Mouse (Mus musculus) kidney, postnatal 25 days (tissue): ENCODE data around the gene Slc25a29.
A peak's percentile ranks its signal among the peaks of the same experiment; 100 is the strongest.

Experiments used
- DNase-seq, 2 experiments: peaks; one replicate each; pipeline ENCODE4 v3.0.0; 2021; ENCODE audit warnings: mixed read lengths in 2 of 2

Gene Slc25a29

DNA sequence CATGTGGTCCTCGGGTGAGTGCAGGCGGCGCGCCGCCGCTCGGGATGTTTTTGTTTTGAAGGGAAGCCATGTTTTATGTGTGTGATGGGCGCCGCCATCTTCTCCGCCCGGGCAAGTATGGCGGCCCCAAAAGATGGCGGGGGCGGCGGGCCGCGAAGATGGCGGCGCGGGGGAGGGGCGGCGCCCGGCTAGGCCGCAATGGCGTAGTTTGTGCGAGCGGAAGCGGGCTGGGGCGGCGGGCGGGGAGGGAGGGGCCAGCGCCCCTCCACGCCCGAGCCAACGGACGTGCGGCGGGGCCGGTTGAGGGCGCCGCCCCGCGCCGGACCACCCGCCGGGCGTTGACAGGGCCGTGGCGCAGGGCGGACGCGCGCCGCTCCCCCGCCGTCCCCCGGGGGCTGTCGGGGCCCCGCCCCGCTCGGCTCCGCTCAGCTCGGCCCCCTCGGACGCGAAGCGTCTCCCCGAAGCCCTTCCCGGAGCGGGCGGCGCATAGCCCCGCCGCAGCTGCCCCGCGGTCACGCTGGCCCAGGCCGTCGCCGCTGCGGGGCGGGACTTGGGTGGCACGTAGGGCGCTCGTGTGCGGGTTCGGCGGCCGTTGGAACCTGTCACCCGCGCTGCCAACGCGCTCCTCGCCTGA, 41.5 kb downstream of the Slc25a29 start:
- peak; percentile 84 to 92 for DNase-seq

DNA sequence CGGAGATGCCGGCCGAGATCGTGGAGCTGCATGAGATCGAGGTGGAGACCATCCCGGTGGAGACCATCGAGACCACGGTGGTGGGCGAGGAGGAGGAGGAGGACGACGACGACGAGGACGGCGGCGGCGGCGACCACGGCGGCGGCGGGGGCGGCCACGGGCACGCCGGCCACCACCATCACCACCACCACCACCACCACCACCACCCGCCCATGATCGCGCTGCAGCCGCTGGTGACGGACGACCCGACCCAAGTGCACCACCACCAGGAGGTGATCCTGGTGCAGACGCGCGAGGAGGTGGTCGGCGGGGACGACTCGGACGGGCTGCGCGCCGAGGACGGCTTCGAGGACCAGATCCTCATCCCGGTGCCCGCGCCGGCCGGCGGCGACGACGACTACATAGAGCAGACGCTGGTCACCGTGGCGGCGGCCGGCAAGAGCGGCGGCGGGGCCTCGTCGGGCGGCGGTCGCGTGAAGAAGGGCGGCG, 42.2 kb downstream of the Slc25a29 start:
- peak; percentile 10 to 63 for DNase-seq

DNA sequence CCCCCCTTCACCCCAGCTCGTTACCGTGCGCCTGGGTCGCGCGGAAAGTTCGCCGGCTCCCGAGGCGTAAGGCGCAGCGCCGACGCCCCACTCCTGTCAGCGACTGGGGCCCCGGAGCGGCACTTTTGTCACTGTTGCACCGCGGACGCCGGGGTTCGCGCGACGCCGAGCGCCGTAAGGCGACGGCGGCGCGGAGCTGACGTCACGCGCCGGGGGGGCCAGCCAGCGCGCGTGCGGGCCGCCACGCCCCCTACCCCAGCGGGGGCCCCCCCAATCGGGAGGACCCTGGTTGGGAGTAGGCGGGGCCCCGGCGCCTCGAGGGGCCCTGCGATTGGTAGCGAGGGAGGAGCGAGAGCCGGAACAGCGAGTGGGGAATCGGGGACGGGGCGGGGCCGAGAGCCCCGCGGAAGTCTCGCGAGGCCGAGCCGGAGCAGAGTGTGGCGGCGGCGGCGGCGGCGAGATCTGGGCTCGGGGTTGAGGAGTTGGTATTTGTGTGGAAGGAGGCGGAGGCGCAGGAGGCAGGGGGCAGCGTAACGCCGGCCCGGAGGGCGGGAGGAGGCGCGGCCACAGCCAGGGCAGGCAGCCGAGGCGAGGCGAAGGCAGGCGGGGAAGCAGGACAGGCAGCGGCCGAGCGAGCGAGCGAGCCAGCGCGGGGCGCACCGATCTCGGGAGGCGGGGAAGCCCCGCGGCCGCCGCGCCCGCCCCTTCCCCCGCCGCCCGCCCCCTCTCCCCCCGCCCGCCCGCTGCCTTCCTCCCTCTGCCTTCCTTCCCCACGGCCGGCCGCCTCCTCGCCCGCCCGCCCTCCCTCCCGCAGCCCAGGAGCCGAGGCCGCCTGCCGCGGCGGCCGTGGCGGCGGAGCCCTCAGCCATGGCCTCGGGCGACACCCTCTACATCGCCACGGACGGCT, 42.9 kb downstream of the Slc25a29 start, which contains the start of gene Yy1:
Gene Yy1 (plus strand): TSS at position 428 of the 907 bp plus-strand sequence.
- DNase-seq: peak; percentile 98 to 100

DNA sequence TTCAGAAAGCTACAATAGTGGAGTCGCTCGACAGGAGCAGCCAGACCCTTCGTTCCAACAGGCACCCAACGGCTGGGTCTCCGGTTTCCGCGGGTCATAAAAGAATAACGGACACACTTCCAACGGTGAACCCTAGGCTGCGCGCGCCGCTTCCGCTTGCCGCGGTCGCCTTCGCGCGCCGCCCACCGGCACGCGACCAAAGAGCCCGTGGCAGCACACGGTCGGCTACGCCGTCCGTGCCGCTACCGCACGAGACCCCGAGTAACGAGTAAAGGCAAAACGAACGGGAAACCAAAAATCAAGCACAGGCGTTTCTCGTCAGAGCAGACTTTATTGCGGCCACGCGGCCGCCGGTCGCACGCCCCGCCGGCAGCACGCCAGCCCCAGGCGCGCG, 43.5 kb downstream of the Slc25a29 start:
- peak; percentile 86 to 91 for DNase-seq

DNA sequence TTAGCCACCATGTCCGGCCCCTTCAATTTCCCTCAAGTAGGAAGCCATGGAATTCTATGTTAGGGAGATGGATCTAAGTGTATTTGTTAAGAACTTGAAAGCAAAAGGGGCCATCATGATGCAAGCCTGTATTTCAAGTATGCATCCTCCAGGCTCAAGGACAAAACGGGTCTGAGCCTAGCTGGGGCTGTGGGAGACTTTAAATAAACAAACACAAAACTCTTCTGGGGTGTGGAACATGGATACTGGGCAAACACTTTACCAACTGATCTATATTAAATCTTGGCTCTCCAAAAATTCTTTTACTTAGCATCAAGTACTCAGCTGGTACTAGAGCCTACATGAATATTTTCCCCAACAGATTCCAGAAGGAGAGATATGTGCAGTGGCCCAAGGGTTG, 48.4 kb downstream of the Slc25a29 start:
- no peak for DNase-seq

DNA sequence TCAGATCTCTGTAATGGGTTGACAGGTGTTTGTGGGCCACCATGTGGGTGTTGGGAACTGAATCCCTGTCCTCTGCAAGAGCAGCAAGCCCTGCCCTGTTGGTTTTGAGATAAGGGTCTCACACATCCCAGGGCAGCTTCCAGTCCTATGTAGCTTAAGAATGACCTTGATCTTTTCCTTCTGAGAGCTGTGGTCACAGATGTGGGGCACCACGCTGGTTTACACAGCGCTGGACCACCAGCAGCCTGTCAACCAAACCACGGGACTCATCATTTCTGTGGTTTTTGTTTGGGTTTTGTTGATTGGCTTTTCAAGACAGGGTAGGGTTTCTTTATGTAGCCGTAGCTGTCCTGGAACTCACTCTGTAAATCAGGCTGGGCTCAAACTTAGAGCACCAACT, 50.5 kb downstream of the Slc25a29 start:
- no peak for DNase-seq

DNA sequence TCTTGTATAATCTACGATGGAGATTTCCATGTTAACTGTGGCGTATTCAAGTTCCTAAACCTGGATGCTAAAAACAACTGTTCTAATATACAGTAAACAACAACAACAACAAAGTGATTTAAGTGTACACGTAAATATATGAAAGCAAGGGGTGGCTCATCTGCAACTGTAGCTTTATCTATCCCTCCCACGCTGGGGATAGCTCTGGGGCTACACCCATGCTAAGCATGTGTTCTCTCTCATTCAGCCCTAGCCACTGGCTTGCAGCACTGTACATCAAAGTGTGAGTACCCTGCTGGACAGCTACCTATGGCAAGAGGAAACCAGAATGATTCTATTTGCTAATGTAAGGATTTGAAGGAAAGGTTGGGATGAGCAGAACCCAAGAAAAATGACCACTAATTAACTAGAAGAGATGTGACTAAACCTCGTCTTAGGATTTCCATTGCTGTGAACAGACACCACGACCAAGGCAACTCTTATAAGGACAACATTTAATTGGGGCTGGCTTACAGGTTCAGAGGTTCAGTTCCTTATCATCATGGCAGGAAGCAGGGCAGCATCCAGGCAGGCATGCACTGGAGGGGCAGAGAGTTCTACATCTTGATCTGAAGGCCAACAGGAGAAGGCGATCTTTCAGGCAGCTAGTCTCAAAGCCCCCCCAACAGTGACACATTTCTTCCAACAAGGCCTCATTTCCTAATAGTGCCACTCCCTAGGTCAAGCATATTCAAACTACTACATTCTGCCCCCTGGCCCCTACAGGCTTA, 55.4 kb downstream of the Slc25a29 start:
- no peak for DNase-seq
